Comparison of ENCODE assay signal across 10 mouse cellular contexts in genomic region chr8:122110240-122110866, GRCm38 (mm10).
DNase-seq lines count a peak whose midpoint lies in the region; ATAC-seq and TF ChIP-seq lines count a peak whose summit lies in the region.
"Had no signal": no experiment of that assay in that cellular context is flagged by ENCODE, and none has a peak within 500 bp of the region (broad histone marks: within the 10 kb centered on the region; RNA-seq: fewer than 3 reads in every experiment).

No protein-coding gene starts in this region.

- no peaks in the 10 kb centered on the region for H3K36me3 ChIP-seq in lung, embryonic 14.5 days (ENCODE audit: insufficient read depth)
- H3K36me3 ChIP-seq in testis, adult 2 months (ENCODE audit: control insufficient read depth, insufficient read depth, low read length) = no peaks in the 10 kb centered on the region
- H3K36me3 ChIP-seq: liver, embryonic 15.5 days had no signal

- no peak for TF ChIP-seq POLR2A in lung, adult 2 months (IDR thresholded peaks at IDR 0.05; ENCODE audit: borderline replicate concordance, extremely low read depth, low read depth, low read length)
- 0 out of 2 replicates have a peak, but pooled peaks have one; percentile 12 for TF ChIP-seq POLR2A in testis, adult 2 months (IDR thresholded peaks at IDR 0.05; ENCODE audit: control insufficient read depth, low read depth, low read length)

- H3K27me3 ChIP-seq in lung, embryonic 14.5 days (ENCODE audit: insufficient read depth, low read length) = no peaks in the 10 kb centered on the region; the same call in 1 of the 2 replicates
- no peaks in the 10 kb centered on the region for H3K27me3 ChIP-seq in testis, adult 2 months (ENCODE audit: control insufficient read depth, insufficient read depth, low read length)

- peak overlapping the region; percentile 70 for H3K27ac ChIP-seq in lung, embryonic 14.5 days (ENCODE audit: low read depth)
- no peak overlapping the region for H3K27ac ChIP-seq in testis, adult 2 months (ENCODE audit: control insufficient read depth, insufficient read depth, low read depth, low read length)
- H3K27ac ChIP-seq: liver, embryonic 15.5 days had no signal

- 42% methylated on average over 20 of the region's 20 CpGs for WGBS in lung, embryonic 14.5 days
- WGBS in lung, adult 2 months = 52% methylated on average over 20 of the region's 20 CpGs

- H3K9me3 ChIP-seq in lung, embryonic 14.5 days (ENCODE audit: low read depth, low read length) = no peaks in the 10 kb centered on the region
- H3K9me3 ChIP-seq: liver, embryonic 15.5 days had no signal

- no peak overlapping the region for H3K4me2 ChIP-seq in lung, embryonic 14.5 days
- H3K4me2 ChIP-seq: liver, embryonic 15.5 days had no signal

- TF ChIP-seq CTCF in lung, embryonic 14.5 days (IDR thresholded peaks at IDR 0.05; ENCODE audit: low read depth) = no peak
- TF ChIP-seq CTCF in lung, adult 2 months (IDR thresholded peaks at IDR 0.05; ENCODE audit: insufficient read depth, low read length) = no peak
- no peak for TF ChIP-seq CTCF in testis, adult 2 months (IDR thresholded peaks at IDR 0.05; ENCODE audit: control insufficient read depth, insufficient read depth, insufficient replicate concordance, low read depth, low read length)

- H3K9ac ChIP-seq in lung, embryonic 14.5 days = no peak overlapping the region
- H3K9ac ChIP-seq: liver, embryonic 15.5 days had no signal

- peaks cover 22% of the 10 kb centered on the region for H3K4me1 ChIP-seq in lung, embryonic 14.5 days (ENCODE audit: insufficient read depth)
- H3K4me1 ChIP-seq in lung, adult 2 months (ENCODE audit: control insufficient read depth, insufficient read depth, low read length) = no peaks in the 10 kb centered on the region
- peaks cover 3% of the 10 kb centered on the region for H3K4me1 ChIP-seq in testis, adult 2 months (ENCODE audit: control insufficient read depth, insufficient read depth, low read length)
- H3K4me1 ChIP-seq: liver, embryonic 15.5 days had no signal

- peak; percentile 60 to 61 for DNase-seq in cerebellum, postnatal 10 days
- DNase-seq in cerebellum, adult 9-11 months = no peak
- DNase-seq in lung, embryonic 14.5 days = peak; percentile 50
- no peak for DNase-seq in lung, adult 2 months
- no peak for DNase-seq in frontal cortex, adult 2 months (ENCODE audit: extremely low spot score in 1 of 2, low spot score in 1 of 2)
- no peak for DNase-seq in embryo, embryonic 10 days (ENCODE audit: low spot score)
- DNase-seq: kidney, postnatal 14 days had no signal

- ATAC-seq in lung, embryonic 14.5 days (ENCODE audit: insufficient read depth) = no peak
- ATAC-seq in granulocyte monocyte progenitor cell, adult 5-6 weeks (replicated peaks; ENCODE audit: poor library complexity, severe bottlenecking) = 0 out of 2 replicates have a peak, but pooled peaks have one; percentile 6

- H3K4me3 ChIP-seq in lung, embryonic 14.5 days (ENCODE audit: low read depth, low read length) = no peak overlapping the region
- no peak overlapping the region for H3K4me3 ChIP-seq in lung, adult 2 months (replicated peaks; ENCODE audit: extremely low read depth, low read depth, low read length)
- peak overlapping the region; percentile 38 for H3K4me3 ChIP-seq in testis, adult 2 months (ENCODE audit: control insufficient read depth, low read depth, low read length)
- H3K4me3 ChIP-seq: liver, embryonic 15.5 days had no signal

Comparison
In these comparisons a context has a peak if more than half of its experiments do, and no peak if none do; other contexts are left out.
1. DNase-seq: peak in cerebellum, postnatal 10 days (2 of 2) and lung, embryonic 14.5 days (single experiment); none in cerebellum, adult 9-11 months (single experiment), lung, adult 2 months (single experiment), frontal cortex, adult 2 months (0 of 2) and embryo, embryonic 10 days (single experiment).